Mouse (Mus musculus): ENCODE measurements around the gene Gimap8.

GRCm38 (mm10) chr6:48696830-48697554, 50.0 kb downstream of the Gimap8 start:
- TF ChIP-seq EP300 (IDR thresholded peaks at IDR 0.05) = no peak
- TF ChIP-seq CTCF (IDR thresholded peaks at IDR 0.05) = no peak

Measured in lung, postnatal 0 days (tissue).